Mouse (Mus musculus) olfactory bulb, adult 2 months (tissue): ENCODE data around the gene Iqsec1.

Experiments
- CTCF ChIP-seq: fragments of 200-500 bp; IDR thresholded peaks from 2 replicates; pipeline ENCODE4 v1.5.1; 2012; ENCODE audit warnings: low read depth, mild to moderate bottlenecking, low read length, moderate library complexity; ENCODE audit not compliant: insufficient read depth
- POLR2A ChIP-seq: fragments of 200-500 bp; IDR thresholded peaks from 2 replicates; pipeline ENCODE4 v1.6.1; 2012; ENCODE audit warnings: mild to moderate bottlenecking, low read depth, low read length, moderate library complexity; ENCODE audit not compliant: insufficient read depth

DNA sequence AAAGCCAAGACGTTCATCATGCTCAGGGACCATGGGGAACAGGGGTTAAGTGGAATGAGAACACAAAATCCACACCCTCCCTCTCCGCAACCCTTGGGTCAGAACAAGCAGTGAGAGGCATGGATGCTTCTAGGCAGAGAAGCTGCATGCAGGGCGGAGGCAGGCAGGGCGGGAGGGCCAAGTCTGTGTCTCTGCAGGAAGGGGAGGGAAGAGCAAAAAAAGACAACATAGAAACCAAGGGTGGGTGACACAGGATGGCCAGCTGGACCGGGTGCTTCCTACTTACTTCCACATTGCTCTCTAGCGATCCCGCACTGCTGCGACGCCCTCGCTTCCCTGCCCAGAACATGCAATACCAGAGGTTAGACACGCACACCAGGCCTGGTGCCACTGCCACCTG lies 324.7 kb downstream of the Iqsec1 start:
- no peak for TF ChIP-seq CTCF
- no peak for TF ChIP-seq POLR2A
